Mouse (Mus musculus) kidney, embryonic 15.5 days (tissue): ENCODE results near the gene Fstl5. TPM values are rescaled to one million over a fixed set of nuclear protein-coding genes. Genes with fewer than 3 reads are reported as not detected.

Experiments
- polyA plus RNA-seq: library from polyadenylated mRNA; unstranded; fragments of >200 nt; fragmentation: Nextera tagmentation; extraction: Ambion mirVana; gene quantifications from 2 replicates; pipeline ENCODE4 v1.2.1, GENCODE M21; 2015

The Fstl5 gene
- polyA plus RNA-seq, 1 experiment from 2014 or later: 0.40 TPM

Other genes starting within 250 kb of the Fstl5 start
- 60.0 and 65.7 TPM in 2 replicates for gene Golim4, start 117.3 kb upstream of the Fstl5 start, polyA plus RNA-seq